Mouse (Mus musculus): ENCODE results near the gene Usp54.

- TF ChIP-seq CTCF (IDR thresholded peaks at IDR 0.05; ENCODE audit: control insufficient read depth, insufficient read depth, insufficient replicate concordance, low read depth, low read length) (no peak), POLR2A (IDR thresholded peaks at IDR 0.05; ENCODE audit: control insufficient read depth, low read depth, low read length) (no peak)
Observed at GRCm38 (mm10) chr14:20610146-20610545, 30.7 kb downstream of the Usp54 start.

All from testis, adult 2 months (tissue).